Mouse (Mus musculus) MEL (cell line): ENCODE data around the gene Stoml3. TPM values are rescaled to one million over a fixed set of nuclear protein-coding genes. Genes with fewer than 3 reads are reported as not detected.

Experiments
- DNase-seq: peaks from one replicate; pipeline ENCODE4 v3.0.0; 2011; ENCODE audit warnings: low read depth, low spot score
- H3K27ac ChIP-seq: 2 replicates; pipeline ENCODE4 v1.5.1; 2012; ENCODE audit warnings: low read depth, mild to moderate bottlenecking, control low read depth, low read length, moderate library complexity; ENCODE audit not compliant: control insufficient read depth
- H3K27me3 ChIP-seq, 2 experiments: fragments of 150-350 bp in 1 of 2; sonication (generic) in 1 of 2; 2 replicates each; pipeline ENCODE4 v1.6.1; 2012; ENCODE audit warnings: low read length in 2 of 2, mild to moderate bottlenecking in 2 of 2, improper control_type of control experiment in 1 of 2, moderate library complexity in 1 of 2; ENCODE audit not compliant: insufficient read depth in 2 of 2, control insufficient read depth in 1 of 2
- H3K36me3 ChIP-seq, 2 experiments: 2 replicates each; pipeline ENCODE4 v1.6.1; 2012 to 2014; ENCODE audit warnings: low read length in 2 of 2, improper control_type of control experiment in 1 of 2, inconsistent platforms in 1 of 2, mild to moderate bottlenecking in 1 of 2; ENCODE audit not compliant: insufficient read depth in 2 of 2, control insufficient read depth in 1 of 2
- H3K4me1 ChIP-seq, 2 experiments: fragments of 150-350 bp in 1 of 2; sonication (generic) in 1 of 2; 2 replicates each; pipeline ENCODE4 v1.6.1; 2012; ENCODE audit warnings: low read length in 2 of 2, improper control_type of control experiment in 1 of 2, mild to moderate bottlenecking in 1 of 2; ENCODE audit not compliant: insufficient read depth in 2 of 2, control insufficient read depth in 1 of 2
- H3K4me3 ChIP-seq, 2 experiments: fragments of 150-350 bp in 1 of 2; sonication (generic) in 1 of 2; 2 replicates each; pipeline ENCODE4 v1.5.1; 2012; ENCODE audit warnings: low read depth in 2 of 2, low read length in 2 of 2, mild to moderate bottlenecking in 2 of 2, moderate library complexity in 2 of 2, control low read depth in 1 of 2, improper control_type of control experiment in 1 of 2; ENCODE audit not compliant: control insufficient read depth in 1 of 2, insufficient read depth in 1 of 2
- H3K79me2 ChIP-seq: 2 replicates; pipeline ENCODE4 v1.6.1; 2012; ENCODE audit warnings: mild to moderate bottlenecking, low read length, moderate library complexity; ENCODE audit not compliant: control insufficient read depth, poor library complexity, insufficient read depth
- H3K9ac ChIP-seq: 2 replicates; pipeline ENCODE4 v1.6.1; 2012; ENCODE audit warnings: low read depth, mild to moderate bottlenecking, control low read depth, low read length, moderate library complexity; ENCODE audit not compliant: control insufficient read depth, poor library complexity, severe bottlenecking
- H3K9me3 ChIP-seq: fragments of 150-350 bp; sonication (generic); replicated peaks from 2 replicates; pipeline ENCODE4 v1.6.1; 2012; ENCODE audit warnings: mild to moderate bottlenecking, low read length, improper control_type of control experiment, moderate library complexity; ENCODE audit not compliant: insufficient read depth
- BHLHE40 ChIP-seq: IDR thresholded peaks from 2 replicates; pipeline ENCODE4 v1.6.1; 2012; ENCODE audit warnings: low read depth, mild to moderate bottlenecking, inconsistent platforms, low read length, improper control_type of control experiment, borderline replicate concordance
- CTCF ChIP-seq, 3 experiments: IDR thresholded peaks in 2 of 3; conservative IDR thresholded peaks in 1 of 3; 2 replicates each; pipeline ENCODE4 v1.5.1; 2011 to 2012; ENCODE audit warnings: low read length in 3 of 3, low read depth in 2 of 3, mild to moderate bottlenecking in 2 of 3, improper control_type of control experiment in 1 of 3, inconsistent platforms in 1 of 3, mixed read lengths in 1 of 3, moderate library complexity in 1 of 3; ENCODE audit not compliant: control insufficient read depth in 1 of 3, insufficient read depth in 1 of 3, poor library complexity in 1 of 3, severe bottlenecking in 1 of 3
- E2F4 ChIP-seq: IDR thresholded peaks from 2 replicates; pipeline ENCODE4 v1.6.1; 2011; ENCODE audit warnings: low read depth, low read length, improper control_type of control experiment, borderline replicate concordance
- ELF1 ChIP-seq: IDR thresholded peaks from 2 replicates; pipeline ENCODE4 v1.6.1; 2014; ENCODE audit warnings: low read depth, mild to moderate bottlenecking, inconsistent platforms, low read length, improper control_type of control experiment, moderate library complexity
- EP300 ChIP-seq, 2 experiments: IDR thresholded peaks; 2 replicates each; pipeline ENCODE4 v1.6.1; 2011; ENCODE audit warnings: improper control_type of control experiment in 2 of 2, low read length in 2 of 2, low read depth in 1 of 2, mild to moderate bottlenecking in 1 of 2
- GABPA ChIP-seq: IDR thresholded peaks from 2 replicates; pipeline ENCODE4 v1.6.1; 2012; ENCODE audit warnings: low read depth, mild to moderate bottlenecking, inconsistent platforms, low read length, improper control_type of control experiment, moderate library complexity
- GATA1 ChIP-seq: IDR thresholded peaks from 2 replicates; pipeline ENCODE4 v1.6.1; 2011; ENCODE audit warnings: low read depth, low read length, improper control_type of control experiment
- HCFC1 ChIP-seq: IDR thresholded peaks from 2 replicates; pipeline ENCODE4 v1.6.1; 2012; ENCODE audit warnings: low read depth, mild to moderate bottlenecking, inconsistent platforms, low read length, improper control_type of control experiment, moderate library complexity
- KAT2A ChIP-seq: conservative IDR thresholded peaks from 2 replicates; pipeline ENCODE4 v1.6.1; 2012; ENCODE audit warnings: low read depth, low read length, improper control_type of control experiment, inconsistent platforms
- MAX ChIP-seq: IDR thresholded peaks from 2 replicates; pipeline ENCODE4 v1.6.1; 2011; ENCODE audit warnings: low read length, improper control_type of control experiment
- MEF2A ChIP-seq: IDR thresholded peaks from 2 replicates; pipeline ENCODE4 v1.6.1; 2014; ENCODE audit warnings: low read depth, mild to moderate bottlenecking, inconsistent platforms, low read length, improper control_type of control experiment; ENCODE audit not compliant: poor library complexity, insufficient replicate concordance, severe bottlenecking; ENCODE audit errors: extremely low read depth
- MYC ChIP-seq: IDR thresholded peaks from 2 replicates; pipeline ENCODE4 v1.6.1; 2011; ENCODE audit warnings: low read depth, mild to moderate bottlenecking, low read length, improper control_type of control experiment, moderate library complexity
- NELFE ChIP-seq: IDR thresholded peaks from 2 replicates; pipeline ENCODE4 v1.6.1; 2011; ENCODE audit warnings: low read depth, low read length, improper control_type of control experiment
- NRF1 ChIP-seq: IDR thresholded peaks from 2 replicates; pipeline ENCODE4 v1.6.1; 2014; ENCODE audit warnings: low read depth, mild to moderate bottlenecking, inconsistent platforms, low read length, improper control_type of control experiment, moderate library complexity; ENCODE audit not compliant: poor library complexity, insufficient read depth, severe bottlenecking
- POLR2AphosphoS5 ChIP-seq: IDR thresholded peaks from 2 replicates; pipeline ENCODE4 v1.6.1; 2012; ENCODE audit warnings: low read depth, borderline replicate concordance, mild to moderate bottlenecking, inconsistent platforms, low read length, moderate library complexity, mixed read lengths
- RAD21 ChIP-seq: IDR thresholded peaks from 2 replicates; pipeline ENCODE4 v1.6.1; 2011; ENCODE audit warnings: mild to moderate bottlenecking, low read depth, low read length, improper control_type of control experiment
- RCOR1 ChIP-seq: IDR thresholded peaks from 2 replicates; pipeline ENCODE4 v1.6.1; 2012; ENCODE audit warnings: low read depth, mild to moderate bottlenecking, inconsistent platforms, low read length, improper control_type of control experiment
- SIN3A ChIP-seq: IDR thresholded peaks from 2 replicates; pipeline ENCODE4 v1.6.1; 2012; ENCODE audit warnings: low read length, improper control_type of control experiment, inconsistent platforms
- TBP ChIP-seq: IDR thresholded peaks from 2 replicates; pipeline ENCODE4 v1.8.0; 2011; ENCODE audit warnings: low read depth, low read length, improper control_type of control experiment
- USF1 ChIP-seq: IDR thresholded peaks from 2 replicates; pipeline ENCODE4 v1.6.1; 2014; ENCODE audit warnings: low read depth, mild to moderate bottlenecking, inconsistent platforms, low read length, improper control_type of control experiment, moderate library complexity
- USF2 ChIP-seq, 2 experiments: IDR thresholded peaks; 2 replicates each; pipeline ENCODE4 v1.6.1; 2011 to 2012; ENCODE audit warnings: improper control_type of control experiment in 2 of 2, low read length in 2 of 2, borderline replicate concordance in 1 of 2, inconsistent platforms in 1 of 2, low read depth in 1 of 2, mild to moderate bottlenecking in 1 of 2; ENCODE audit not compliant: insufficient read depth in 1 of 2
- ZKSCAN1 ChIP-seq: IDR thresholded peaks from 2 replicates; pipeline ENCODE4 v1.6.1; 2012; ENCODE audit warnings: low read depth, mild to moderate bottlenecking, inconsistent platforms, low read length, improper control_type of control experiment, moderate library complexity
- ZMIZ1 ChIP-seq: IDR thresholded peaks from 2 replicates; pipeline ENCODE4 v1.6.1; 2012; ENCODE audit warnings: low read depth, mild to moderate bottlenecking, inconsistent platforms, low read length, improper control_type of control experiment, moderate library complexity
- ZNF384 ChIP-seq: IDR thresholded peaks from 2 replicates; pipeline ENCODE4 v1.6.1; 2012; ENCODE audit warnings: low read depth, mild to moderate bottlenecking, inconsistent platforms, low read length, improper control_type of control experiment
- polyA plus RNA-seq, 2 experiments: library from polyadenylated mRNA; stranded (reverse) in 1 of 2; unstranded in 1 of 2; fragments of >175 nt in 1 of 2; fragments of >200 nt in 1 of 2; gene quantifications; 2 replicates each; pipeline versions ENCODE4 v1.2.1 to v1.2.4; 2012; ENCODE audit warnings: low replicate concordance in 2 of 2, low read depth in 1 of 2; ENCODE audit not compliant: insufficient read length in 2 of 2, insufficient read depth in 1 of 2, missing spikeins in 1 of 2
- total RNA-seq: library from RNA; depleted of rRNA; stranded (reverse); fragments of 300-350 nt; gene quantifications from 2 replicates; pipeline ENCODE4 v1.2.3, GENCODE M21; 2012

Stoml3 gene
- total and polyA plus RNA-seq, 3 experiments = not detected

DNA sequence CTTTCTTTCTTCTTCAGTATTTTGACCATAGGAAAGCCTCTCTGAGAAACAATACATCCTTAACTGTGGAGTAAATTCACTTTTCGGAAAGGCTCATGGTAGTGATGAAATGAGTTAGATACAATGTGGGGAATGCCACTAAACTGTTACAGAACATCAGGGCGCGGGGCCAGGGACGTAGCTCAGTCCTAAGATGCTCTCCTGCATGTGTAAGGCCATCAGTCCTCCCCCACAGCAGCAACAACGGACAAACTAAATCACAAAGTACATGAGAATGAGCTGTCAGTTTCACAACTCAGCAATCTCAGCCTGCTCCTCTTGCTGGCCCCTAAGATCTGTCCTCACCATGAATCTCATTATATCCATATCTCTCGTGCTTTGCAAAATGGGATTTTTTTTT lies 33.9 kb upstream of the Stoml3 start:
- H3K4me1 ChIP-seq = no peaks in the 10 kb centered on the region
- no peak for DNase-seq
- H3K27ac ChIP-seq = no peak overlapping the region
- TF ChIP-seq SIN3A (no peak), HCFC1 (no peak), TBP (no peak), CTCF (IDR thresholded peaks at IDR 0.05 in 2 of 3, conservative IDR thresholded peaks at IDR 0.05 in 1 of 3; ENCODE audit: control insufficient read depth in 1 of 3, insufficient read depth in 1 of 3, low read depth in 2 of 3, low read length in 3 of 3, poor library complexity in 1 of 3, severe bottlenecking in 1 of 3) (no peak), ELF1 (no peak), POLR2AphosphoS5 (no peak), ZMIZ1 (no peak), USF2 (IDR thresholded peaks at IDR 0.05; ENCODE audit: borderline replicate concordance in 1 of 2, insufficient read depth in 1 of 2, low read depth in 1 of 2, low read length in 2 of 2) (no peak), GATA1 (no peak), KAT2A (no peak), ZNF384 (no peak), NELFE (no peak), MEF2A (no peak), GABPA (no peak)
- no peak overlapping the region for H3K9ac ChIP-seq
- no peaks in the 10 kb centered on the region for H3K9me3 ChIP-seq
- no peaks in the 10 kb centered on the region for H3K27me3 ChIP-seq
- H3K79me2 ChIP-seq = no peaks in the 10 kb centered on the region
- no peak overlapping the region for H3K4me3 ChIP-seq
- H3K36me3 ChIP-seq = peaks cover 0 to 2% of the 10 kb centered on the region in 2 experiments; a peak in 2 of 4 replicates

DNA sequence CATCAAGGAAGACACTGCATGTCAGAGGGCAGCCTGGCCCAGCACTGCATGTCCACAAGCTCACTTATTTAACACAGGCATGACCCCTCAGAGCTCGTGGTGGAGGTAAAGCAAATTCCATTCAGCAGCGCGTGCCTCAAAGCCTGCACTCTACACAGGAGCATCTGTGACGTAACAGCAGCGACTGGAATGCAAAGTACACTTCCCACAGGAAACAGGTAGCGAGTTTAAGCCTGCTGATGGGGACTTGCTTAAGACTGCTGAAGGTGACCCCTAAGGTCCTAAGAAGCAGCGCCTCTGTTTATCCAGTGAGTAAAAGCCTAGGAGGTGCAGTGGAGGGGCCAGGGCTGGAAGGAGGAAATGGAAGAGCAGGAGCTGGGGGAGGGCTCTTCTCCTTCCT lies 33.5 kb upstream of the Stoml3 start:
- no peak overlapping the region for H3K27ac ChIP-seq
- H3K9ac ChIP-seq = no peak overlapping the region
- TF ChIP-seq KAT2A = no peak
- no peak for TF ChIP-seq HCFC1
- TF ChIP-seq MEF2A = no peak
- TF ChIP-seq NELFE = no peak
- TF ChIP-seq NRF1 = no peak
- TF ChIP-seq ZKSCAN1 = no peak
- TF ChIP-seq RCOR1 = no peak
- TF ChIP-seq E2F4 = no peak
- TF ChIP-seq RAD21 = no peak
- TF ChIP-seq MYC = no peak
- TF ChIP-seq MAX = no peak
- TF ChIP-seq BHLHE40 = no peak
- no peak for TF ChIP-seq SIN3A
- no peak for TF ChIP-seq TBP
- no peak for TF ChIP-seq EP300 (IDR thresholded peaks at IDR 0.05; ENCODE audit: low read depth in 1 of 2, low read length in 2 of 2)
- no peak for TF ChIP-seq USF1
- TF ChIP-seq USF2 (IDR thresholded peaks at IDR 0.05; ENCODE audit: borderline replicate concordance in 1 of 2, insufficient read depth in 1 of 2, low read depth in 1 of 2, low read length in 2 of 2) = no peak
- TF ChIP-seq ELF1 = no peak
- no peak for TF ChIP-seq POLR2AphosphoS5
- no peaks in the 10 kb centered on the region for H3K4me1 ChIP-seq
- H3K27me3 ChIP-seq = no peaks in the 10 kb centered on the region
- DNase-seq = no peak
- peaks cover 0 to 2% of the 10 kb centered on the region in 2 experiments; a peak in 2 of 4 replicates for H3K36me3 ChIP-seq
- H3K9me3 ChIP-seq = no peaks in the 10 kb centered on the region
- H3K4me3 ChIP-seq = no peak overlapping the region
- no peaks in the 10 kb centered on the region for H3K79me2 ChIP-seq
